Mouse (Mus musculus): ENCODE measurements at regions not wholly inside any gene's neighbourhood (a gene's known extent, or its start where the extent isn't known, plus 50 kb on each side); places are given as distances from the start of the nearest gene placed in this dataset.

DNA sequence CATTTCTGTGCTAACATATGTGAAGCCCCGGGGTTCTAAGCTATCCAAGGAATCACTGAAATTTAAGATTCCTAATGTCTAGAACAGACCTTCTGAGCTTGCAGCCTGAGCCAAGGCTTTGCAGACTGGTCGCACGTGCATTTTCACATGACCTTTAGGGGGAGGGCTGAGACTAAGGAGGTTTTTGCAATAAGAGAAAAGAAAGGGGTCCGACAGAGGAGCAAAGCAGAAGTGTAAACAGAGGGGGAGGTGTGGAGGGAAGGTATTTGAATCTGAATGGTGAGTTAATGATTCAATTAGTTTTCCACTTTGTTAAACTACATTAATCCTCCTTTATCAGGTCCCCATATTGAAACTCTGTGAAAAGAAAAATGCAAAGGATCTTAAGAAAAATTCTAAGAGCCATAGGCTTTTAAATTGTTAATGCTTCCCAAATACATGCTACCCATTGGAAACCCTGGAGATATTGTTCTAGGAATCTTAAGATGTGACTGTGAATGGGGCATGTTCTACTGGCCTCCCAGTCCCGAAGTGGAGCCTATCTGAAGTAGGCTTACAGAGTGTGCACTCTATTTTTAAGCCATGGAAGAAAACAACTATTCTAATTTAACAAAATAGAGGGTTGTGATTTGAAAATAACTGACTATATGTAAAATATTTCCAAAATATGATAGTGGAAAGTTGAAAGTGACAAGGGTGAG is 322.9 kb downstream of the Epha7 start:
- DNase-seq, result no peak

DNA sequence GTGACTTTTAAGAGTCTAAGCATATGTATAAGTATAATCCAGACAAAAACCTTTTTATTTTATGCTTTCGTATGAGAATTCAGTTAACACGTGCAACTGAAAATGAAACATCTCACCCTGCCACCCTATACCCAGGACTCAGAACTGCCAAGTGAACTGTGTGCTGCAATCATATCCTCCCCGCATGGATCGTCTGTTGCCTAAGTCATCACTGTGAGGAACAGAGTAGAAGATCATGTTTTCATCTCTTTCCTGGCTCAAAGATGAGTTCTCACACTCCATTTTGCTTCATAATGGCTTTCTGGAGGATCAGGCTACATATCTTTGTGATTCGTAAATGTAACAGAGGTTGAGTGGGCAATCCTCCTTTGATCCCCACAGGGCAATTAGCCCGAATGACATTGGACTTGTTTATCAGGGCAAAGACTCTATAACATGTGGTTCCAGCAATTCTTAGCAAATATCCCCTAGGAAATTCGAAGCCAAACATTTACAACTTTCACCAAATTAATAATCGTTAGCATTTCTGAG is 325.9 kb downstream of the Epha7 start:
- no peak for DNase-seq

DNA sequence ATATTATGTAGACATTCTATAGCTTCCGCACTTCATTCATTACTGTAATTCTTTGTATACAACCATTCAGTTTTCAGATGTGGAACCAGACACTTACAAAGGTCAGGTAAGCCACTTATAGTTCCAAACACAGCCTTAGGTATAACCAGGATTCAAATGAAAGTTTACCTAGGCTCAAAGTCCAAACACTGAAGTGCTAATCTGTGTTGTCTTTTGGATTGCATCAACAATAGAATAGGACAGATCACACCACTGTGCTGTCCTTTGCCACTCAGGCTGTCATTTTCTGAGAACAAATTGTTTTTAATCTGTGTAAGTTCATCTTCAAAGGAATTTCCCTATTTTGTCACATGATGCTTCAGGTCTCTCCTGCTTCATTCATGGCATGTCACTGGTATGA is 330.5 kb downstream of the Epha7 start:
- DNase-seq, result no peak

DNA sequence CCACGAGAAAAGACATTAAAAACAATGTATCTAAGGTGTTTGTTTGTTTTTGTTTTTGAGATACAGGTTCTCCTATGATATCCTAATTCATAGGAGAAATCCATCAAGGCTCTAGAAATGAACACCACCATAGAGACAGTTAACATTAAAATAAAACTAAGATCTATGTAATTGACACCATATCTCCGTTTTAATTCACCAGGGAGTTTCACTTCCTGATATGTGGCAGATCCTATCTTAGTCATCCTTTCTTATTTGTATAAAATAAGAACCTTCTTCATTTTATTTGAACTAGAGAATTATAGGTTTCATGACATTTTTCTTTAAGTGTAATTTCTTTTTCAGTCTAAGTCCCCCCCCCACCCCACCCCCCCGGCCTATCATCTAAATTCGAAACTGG is 332.3 kb downstream of the Epha7 start:
- DNase-seq, result no peak

DNA sequence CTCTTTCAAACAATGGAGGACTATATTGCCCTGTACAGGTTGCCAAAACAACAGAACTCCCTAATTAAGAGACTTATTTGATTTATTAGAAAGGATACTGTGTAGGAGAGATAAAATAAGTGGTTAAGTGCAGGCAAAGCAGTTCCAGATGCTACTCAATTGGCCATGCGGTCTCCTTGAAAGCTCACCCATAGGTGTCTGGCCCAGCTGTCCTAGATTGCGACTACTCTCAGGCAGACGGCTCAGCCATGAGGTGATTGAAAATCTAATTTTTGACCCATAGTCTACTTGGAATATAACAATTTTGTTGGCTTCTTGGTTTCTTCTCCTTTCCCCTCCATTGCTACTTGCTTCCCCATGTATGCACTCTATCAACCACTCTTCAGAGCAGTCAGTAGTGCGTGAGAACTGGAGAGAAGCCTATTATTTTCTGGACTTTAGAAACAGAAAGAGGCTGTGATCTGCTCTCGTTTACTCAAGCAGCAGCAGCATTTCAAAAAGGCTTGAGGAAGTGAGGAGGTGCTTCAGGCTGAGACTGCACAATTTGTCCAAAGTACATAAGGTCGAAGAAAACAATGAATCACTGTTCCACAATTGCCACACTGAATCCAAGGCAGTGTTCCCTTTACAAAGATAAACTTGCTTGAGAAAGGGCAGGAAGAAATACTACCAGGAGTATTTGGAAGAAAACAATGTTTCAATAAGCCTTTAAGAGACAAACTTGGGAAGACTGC is 339.4 kb downstream of the Epha7 start:
- DNase-seq, result no peak

DNA sequence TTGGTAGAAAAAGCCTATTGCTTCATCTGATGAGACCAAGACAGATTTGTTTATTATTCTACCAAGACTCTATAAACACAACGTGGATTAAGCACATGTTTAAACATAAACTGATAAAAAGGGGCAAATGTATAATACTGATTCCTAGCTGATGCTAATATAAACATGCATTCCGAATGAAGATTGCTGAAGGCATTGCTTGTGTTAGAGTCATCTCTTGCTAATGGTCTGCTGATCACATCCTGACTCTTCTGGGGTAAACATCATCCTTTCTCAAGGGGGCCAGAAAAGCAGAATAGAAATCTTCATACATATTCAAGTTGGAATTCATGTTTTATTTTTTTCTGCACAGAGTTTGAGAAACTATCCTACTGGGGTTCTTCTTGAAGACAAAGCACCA is 369.6 kb downstream of the Epha7 start:
- no peak for DNase-seq

DNA sequence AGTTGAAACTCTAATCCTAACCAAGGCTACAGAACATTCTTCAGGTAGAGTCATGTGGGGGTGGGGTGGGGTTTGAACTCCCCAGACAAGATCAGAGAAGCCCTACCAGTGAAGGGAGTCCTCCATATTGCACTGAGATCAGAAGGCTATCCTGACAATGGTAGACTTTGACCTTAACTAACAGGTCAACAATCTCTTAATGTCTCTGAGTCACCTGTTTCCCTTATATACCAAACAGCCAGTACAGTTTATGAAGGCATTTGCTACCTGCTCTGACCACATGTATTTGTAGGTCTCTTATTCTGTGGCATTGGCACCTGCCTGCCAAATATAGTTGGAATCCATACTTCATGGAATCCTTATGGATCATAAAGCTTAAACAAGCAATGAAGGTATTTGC is 370.5 kb downstream of the Epha7 start:
- no peak for DNase-seq

DNA sequence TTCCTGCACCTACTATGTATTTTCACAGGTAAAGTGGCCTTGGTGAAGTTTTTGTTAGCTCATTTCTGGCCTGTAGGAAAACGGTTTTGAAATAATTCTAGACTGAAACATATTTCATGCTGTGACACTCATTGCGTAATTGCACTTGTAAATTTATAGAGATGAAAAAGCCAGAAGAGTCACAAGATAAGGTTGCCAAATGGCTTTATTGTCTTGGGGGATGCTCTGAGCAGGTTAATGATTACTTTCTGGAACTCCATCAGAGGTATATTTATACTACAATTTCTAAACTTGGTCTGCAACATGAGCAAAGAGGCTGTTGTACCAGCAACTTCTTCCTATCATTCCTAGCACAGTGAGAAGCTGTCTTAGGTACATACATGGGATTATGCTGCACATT is 370.9 kb downstream of the Epha7 start:
- no peak for DNase-seq

DNA sequence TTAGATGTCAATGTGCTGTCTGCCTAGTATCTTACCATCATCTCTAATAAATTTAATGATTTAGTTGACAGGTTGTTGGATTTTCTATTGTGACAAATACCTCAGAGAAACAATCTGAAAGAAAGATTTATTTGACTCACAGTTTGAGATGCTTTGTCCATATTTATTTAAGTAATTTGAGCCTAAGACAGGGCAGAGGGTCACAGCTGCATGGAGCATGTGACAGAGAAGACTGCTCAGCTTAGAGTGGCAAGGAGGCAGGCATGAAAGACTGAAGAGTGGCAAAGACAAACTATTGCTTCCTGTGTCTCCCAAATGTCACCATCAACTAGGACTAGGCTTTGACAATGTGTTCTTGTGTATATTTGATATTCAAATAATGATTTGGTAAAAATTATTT is 388.0 kb downstream of the Epha7 start:
- DNase-seq, result no peak

Data from cerebellum, adult 11-12 months (tissue).